Mouse (Mus musculus): ENCODE measurements around the gene Gtf2h3. TPM values are rescaled to one million over a fixed set of nuclear protein-coding genes. Genes with fewer than 3 reads are reported as not detected.
"Not testable (repeated sequence)": the region's sequence is repeated elsewhere in the genome, so short reads cannot be mapped to it uniquely, and the experiment has no call there.

The Gtf2h3 gene
- polyA plus RNA-seq, 1 experiment: 70.6 TPM

DNA sequence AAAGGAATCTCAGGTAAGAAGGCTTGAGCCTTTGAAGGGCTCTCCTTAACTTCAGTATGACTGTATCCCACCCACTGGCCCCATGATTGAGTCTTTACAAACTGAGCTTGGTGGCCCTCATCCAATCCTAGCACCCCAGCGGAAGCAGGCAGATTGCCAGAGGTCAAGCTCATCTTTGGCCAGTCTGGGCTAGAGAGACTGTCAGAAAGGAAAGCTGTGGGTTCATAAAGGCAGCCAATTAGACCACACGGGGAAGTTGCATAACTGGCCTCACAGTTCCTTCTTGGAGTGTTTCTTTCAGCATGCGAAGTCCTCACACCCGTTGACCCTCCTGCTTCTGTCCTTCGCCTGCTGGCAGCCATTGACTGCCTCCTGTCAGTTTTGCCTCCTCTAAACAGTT lies 3.6 kb downstream of the Gtf2h3 start:
- no peak for TF ChIP-seq POLR2A (IDR thresholded peaks at IDR 0.05; ENCODE audit: borderline replicate concordance, extremely low read depth, insufficient read depth, insufficient read length, poor library complexity, severe bottlenecking)
- TF ChIP-seq CTCF (IDR thresholded peaks at IDR 0.05; ENCODE audit: borderline replicate concordance, extremely low read depth, insufficient read depth, insufficient read length): no peak

DNA sequence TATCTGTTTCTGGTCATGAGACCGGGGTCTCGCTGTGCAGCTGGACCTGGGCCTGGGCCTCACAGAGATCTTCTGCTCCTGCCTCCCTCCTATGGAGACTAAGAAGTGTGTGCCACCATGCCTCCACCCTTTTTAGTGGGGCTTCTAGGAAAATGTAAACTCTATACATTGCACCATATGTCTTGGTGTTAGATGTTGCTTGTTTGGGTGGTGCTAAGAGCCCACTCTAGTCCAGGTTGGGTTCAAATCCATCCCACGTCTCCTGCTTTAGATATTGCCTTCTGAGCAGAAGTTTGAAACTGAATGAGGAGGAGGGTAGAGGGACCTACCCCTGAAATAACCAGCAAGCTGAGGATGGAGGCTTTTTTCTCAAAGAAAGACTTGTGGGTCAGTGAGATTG lies 13.8 kb downstream of the Gtf2h3 start:
- no peak for DNase-seq (ENCODE audit: low read depth)

More for the DNA sequence above, 3.6 kb downstream of the Gtf2h3 start:
- no peak for DNase-seq (ENCODE audit: low read depth)

DNA sequence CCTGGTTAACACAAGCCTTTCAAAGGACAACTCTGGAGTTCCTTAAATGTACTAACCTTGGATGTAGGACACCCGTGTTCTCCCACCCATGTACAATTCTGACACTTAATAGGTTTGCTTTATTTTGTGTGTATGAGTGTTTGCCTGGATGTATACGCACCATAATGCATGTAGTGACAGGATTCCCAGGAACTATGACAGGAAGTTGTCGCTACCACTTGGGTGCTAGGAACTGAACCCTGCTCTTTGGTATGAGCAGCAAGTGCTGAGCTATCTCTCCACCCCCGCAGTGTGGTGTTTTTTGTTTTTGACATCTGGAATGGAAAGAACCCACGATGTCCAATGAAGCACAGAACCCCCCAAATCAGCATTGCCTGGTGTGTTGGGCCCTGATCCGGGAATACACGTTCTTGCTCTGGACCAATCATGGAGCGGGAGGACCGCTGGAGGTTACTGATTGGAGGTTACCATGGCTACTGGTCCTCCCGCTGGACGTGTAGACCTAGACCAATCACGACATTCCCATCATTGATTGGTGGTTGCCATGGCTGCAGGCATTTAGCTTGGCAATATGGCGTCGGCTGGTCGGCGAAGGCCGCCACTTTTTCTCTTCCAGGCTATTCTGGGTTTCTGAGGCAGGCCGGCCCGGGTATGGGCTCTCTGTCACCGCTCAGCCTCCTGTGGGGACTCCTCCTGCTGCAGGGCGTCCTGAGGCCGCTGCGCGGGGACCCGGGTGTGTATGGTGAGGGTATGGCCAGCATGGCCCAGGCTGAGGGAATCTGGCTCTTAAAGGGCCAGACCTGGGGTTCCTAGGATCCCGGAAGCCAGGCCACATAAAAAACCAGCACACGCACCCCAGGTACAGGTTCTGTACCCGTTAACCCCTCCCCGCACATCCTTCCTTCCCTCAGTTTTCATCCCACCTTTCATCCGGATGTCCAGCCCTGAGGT lies 19.6 kb downstream of the Gtf2h3 start:
- DNase-seq (ENCODE audit: low read depth): peak; percentile 99

More for the DNA sequence above, 13.8 kb downstream of the Gtf2h3 start:
- TF ChIP-seq CTCF (IDR thresholded peaks at IDR 0.05; ENCODE audit: borderline replicate concordance, extremely low read depth, insufficient read depth, insufficient read length): no peak
- TF ChIP-seq POLR2A (IDR thresholded peaks at IDR 0.05; ENCODE audit: borderline replicate concordance, extremely low read depth, insufficient read depth, insufficient read length, poor library complexity, severe bottlenecking): no peak

DNA sequence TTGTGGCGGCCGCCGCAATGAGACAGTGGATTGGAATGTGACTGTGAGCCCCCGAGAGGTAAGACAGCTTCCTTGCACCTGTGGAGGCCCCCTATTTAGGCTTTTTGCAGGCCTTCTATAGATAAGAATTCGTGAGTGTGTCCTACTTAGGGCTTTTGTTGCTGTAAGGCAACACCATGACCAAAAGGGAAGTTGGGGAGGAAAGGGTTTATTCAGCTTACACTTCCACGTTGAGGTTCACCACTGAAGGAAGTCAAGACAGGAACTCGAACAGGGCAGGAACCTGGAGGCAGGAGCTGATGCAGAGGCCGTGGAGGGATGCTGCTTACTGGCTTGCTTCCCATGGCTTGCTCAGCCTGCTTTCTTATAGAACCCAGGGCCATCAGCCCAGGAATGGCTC lies 20.8 kb downstream of the Gtf2h3 start:
- not testable (repeated sequence) for DNase-seq (ENCODE audit: low read depth)

More for the DNA sequence above, 19.6 kb downstream of the Gtf2h3 start:
- TF ChIP-seq CTCF (IDR thresholded peaks at IDR 0.05; ENCODE audit: borderline replicate concordance, extremely low read depth, insufficient read depth, insufficient read length) (no peak), POLR2A (IDR thresholded peaks at IDR 0.05; ENCODE audit: borderline replicate concordance, extremely low read depth, insufficient read depth, insufficient read length, poor library complexity, severe bottlenecking) (peak; percentile 30; the same call in 1 of the 2 replicates)

- TF ChIP-seq POLR2A (IDR thresholded peaks at IDR 0.05; ENCODE audit: borderline replicate concordance, extremely low read depth, insufficient read depth, insufficient read length, poor library complexity, severe bottlenecking) (no peak), CTCF (IDR thresholded peaks at IDR 0.05; ENCODE audit: borderline replicate concordance, extremely low read depth, insufficient read depth, insufficient read length) (peak; percentile 66)
Measured at GRCm38 (mm10) chr5:124602349-124602748, 23.4 kb downstream of the Gtf2h3 start.

DNA sequence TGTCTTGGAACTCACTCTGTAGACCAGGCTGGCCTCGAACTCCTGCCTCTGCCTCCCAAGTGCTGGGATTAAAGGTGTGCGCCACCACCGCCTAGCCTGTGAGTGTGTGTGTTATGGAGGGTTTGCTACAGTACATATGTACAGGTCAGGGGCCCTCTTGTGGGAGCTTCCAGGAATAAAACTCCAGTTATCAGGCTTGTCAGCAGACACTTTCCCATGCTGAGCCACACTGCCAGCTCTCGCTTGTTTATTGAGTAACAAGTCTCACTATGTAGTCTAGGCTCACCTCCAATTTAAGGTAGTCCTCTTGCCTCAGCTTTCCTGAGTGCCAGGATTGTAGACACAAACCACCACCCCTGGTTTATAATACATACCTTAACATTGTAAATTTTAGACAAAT lies 25.4 kb downstream of the Gtf2h3 start:
- no peak for DNase-seq (ENCODE audit: low read depth)
- TF ChIP-seq CTCF (IDR thresholded peaks at IDR 0.05; ENCODE audit: borderline replicate concordance, extremely low read depth, insufficient read depth, insufficient read length) (no peak), POLR2A (IDR thresholded peaks at IDR 0.05; ENCODE audit: borderline replicate concordance, extremely low read depth, insufficient read depth, insufficient read length, poor library complexity, severe bottlenecking) (no peak)

More at GRCm38 (mm10) chr5:124602349-124602748, 23.4 kb downstream of the Gtf2h3 start:
- peak; percentile 47 for DNase-seq (ENCODE audit: low read depth)

DNA sequence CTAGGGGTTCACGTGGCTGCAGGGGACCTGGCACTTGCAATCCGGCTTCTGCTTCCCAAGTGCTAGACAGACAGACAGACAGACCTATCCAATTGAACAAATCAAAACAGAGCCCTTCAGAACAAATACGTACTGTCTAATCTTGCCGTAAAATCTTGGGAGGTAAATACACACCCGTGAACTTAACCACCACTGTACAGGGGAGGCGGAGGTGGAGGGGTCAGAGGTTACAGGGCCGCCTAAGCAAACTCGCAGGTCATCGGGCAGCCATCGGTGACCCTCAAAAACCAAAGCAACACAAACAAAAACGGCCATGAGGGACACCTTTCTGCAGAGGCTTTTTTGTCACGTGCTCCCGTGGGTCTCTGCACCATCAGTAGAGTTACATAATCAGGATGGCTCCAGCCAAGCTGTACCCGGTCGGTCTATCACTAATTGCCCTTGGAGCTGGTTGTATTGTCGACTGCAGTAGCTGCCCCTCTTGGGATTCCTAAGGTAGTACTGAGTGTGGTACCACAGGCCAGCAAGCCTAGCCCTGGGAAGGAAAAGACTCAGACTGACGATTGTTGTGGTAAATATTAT lies 26.2 kb downstream of the Gtf2h3 start:
- no peak for DNase-seq (ENCODE audit: low read depth)
- TF ChIP-seq POLR2A (IDR thresholded peaks at IDR 0.05; ENCODE audit: borderline replicate concordance, extremely low read depth, insufficient read depth, insufficient read length, poor library complexity, severe bottlenecking) (no peak), CTCF (IDR thresholded peaks at IDR 0.05; ENCODE audit: borderline replicate concordance, extremely low read depth, insufficient read depth, insufficient read length) (no peak)

GRCm38 (mm10) chr5:124610965-124611364 lies 32.0 kb downstream of the Gtf2h3 start:
- no peak for DNase-seq (ENCODE audit: low read depth)

GRCm38 (mm10) chr5:124614709-124615108 lies 35.8 kb downstream of the Gtf2h3 start:
- TF ChIP-seq CTCF (IDR thresholded peaks at IDR 0.05; ENCODE audit: borderline replicate concordance, extremely low read depth, insufficient read depth, insufficient read length) (no peak), POLR2A (IDR thresholded peaks at IDR 0.05; ENCODE audit: borderline replicate concordance, extremely low read depth, insufficient read depth, insufficient read length, poor library complexity, severe bottlenecking) (no peak)
- no peak for DNase-seq (ENCODE audit: low read depth)

More at GRCm38 (mm10) chr5:124610965-124611364, 32.0 kb downstream of the Gtf2h3 start:
- TF ChIP-seq POLR2A (IDR thresholded peaks at IDR 0.05; ENCODE audit: borderline replicate concordance, extremely low read depth, insufficient read depth, insufficient read length, poor library complexity, severe bottlenecking) (no peak), CTCF (IDR thresholded peaks at IDR 0.05; ENCODE audit: borderline replicate concordance, extremely low read depth, insufficient read depth, insufficient read length) (peak; percentile 15; the same call in 1 of the 2 replicates)

DNA sequence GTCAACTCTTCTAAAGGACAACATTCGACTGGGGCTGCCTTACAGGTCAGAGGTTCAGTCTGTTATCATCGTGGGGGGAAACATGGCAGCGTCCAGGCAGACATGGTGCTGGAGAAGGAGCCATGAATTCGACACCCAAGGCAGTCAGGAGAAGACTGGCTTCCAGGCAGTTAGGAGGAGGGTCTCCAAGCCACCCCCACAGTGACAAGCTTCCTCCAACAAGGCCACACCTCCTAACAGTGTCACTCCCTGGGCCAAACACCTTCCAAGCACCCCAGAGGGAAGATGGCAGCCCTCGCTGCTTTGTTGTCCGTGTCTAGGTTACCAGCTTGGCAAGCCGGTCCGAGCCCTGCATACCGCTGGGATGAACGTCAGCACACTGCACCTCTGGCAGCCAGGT lies 39.8 kb downstream of the Gtf2h3 start:
- no peak for DNase-seq (ENCODE audit: low read depth)
- TF ChIP-seq POLR2A (IDR thresholded peaks at IDR 0.05; ENCODE audit: borderline replicate concordance, extremely low read depth, insufficient read depth, insufficient read length, poor library complexity, severe bottlenecking) (no peak), CTCF (IDR thresholded peaks at IDR 0.05; ENCODE audit: borderline replicate concordance, extremely low read depth, insufficient read depth, insufficient read length) (no peak)

DNA sequence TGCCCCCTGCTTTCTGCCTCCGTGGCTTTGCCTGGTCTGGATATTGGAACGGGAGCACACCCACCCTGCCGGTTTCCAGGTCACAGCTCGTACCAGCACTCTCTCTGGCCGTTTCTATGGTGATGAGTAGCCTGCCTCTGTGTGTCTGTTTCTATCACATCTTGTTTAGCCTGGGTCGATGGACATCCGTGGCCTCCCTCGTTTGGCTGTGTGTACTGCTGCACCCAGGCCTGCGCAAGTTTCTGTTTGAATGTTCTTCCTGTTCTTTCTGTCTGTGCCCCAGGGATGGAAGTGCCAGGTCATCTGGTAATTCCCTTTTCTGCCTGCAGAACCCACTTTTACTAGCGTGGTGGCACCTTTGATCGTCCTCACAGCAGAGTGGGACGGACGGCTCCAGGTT lies 42.4 kb downstream of the Gtf2h3 start:
- no peak for DNase-seq (ENCODE audit: low read depth)
- TF ChIP-seq CTCF (IDR thresholded peaks at IDR 0.05; ENCODE audit: borderline replicate concordance, extremely low read depth, insufficient read depth, insufficient read length) (no peak), POLR2A (IDR thresholded peaks at IDR 0.05; ENCODE audit: borderline replicate concordance, extremely low read depth, insufficient read depth, insufficient read length, poor library complexity, severe bottlenecking) (no peak)

All from brain, embryonic 14.5 days (tissue).